Mouse (Mus musculus): Measurements from ENCODE around the gene Abcc1.

The Abcc1 gene

GRCm38 (mm10) chr16:14361362-14362098 lies at the start of gene Abcc1:
Abcc1 (plus strand) TSS chr16:14361558.
- peak; percentile 99 for DNase-seq

DNA sequence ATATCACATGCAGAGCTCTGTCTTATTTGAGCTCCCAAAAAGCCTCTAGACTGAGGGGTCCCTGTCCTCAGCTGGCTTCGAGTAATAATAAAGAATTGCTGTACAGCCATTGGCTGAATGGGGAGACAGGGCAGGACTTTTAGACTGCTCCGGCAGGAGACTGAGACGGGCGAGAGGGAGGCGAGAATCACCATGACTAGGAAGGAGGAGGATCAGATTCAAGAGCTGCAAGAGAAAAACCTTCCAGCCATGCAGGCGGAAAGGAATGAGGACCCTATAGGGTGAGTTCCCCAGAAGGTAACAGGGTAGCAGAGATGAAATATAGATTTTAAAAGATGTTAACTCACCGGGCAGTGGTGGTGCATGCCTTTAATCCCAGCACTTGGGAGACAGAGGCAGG lies 48.4 kb upstream of the Abcc1 start:
- DNase-seq, result peak; percentile 66

GRCm38 (mm10) chr16:14316884-14317876 lies 44.2 kb upstream of the Abcc1 start, which contains the start of gene Fopnl:
Fopnl (minus strand) TSS chr16:14317405.
- DNase-seq, result peak; percentile 100

- peak; percentile 61 for DNase-seq
Measured at GRCm38 (mm10) chr16:14319681-14320080, 41.7 kb upstream of the Abcc1 start.

GRCm38 (mm10) chr16:14320494-14320893 lies 40.9 kb upstream of the Abcc1 start:
- no peak for DNase-seq

DNA sequence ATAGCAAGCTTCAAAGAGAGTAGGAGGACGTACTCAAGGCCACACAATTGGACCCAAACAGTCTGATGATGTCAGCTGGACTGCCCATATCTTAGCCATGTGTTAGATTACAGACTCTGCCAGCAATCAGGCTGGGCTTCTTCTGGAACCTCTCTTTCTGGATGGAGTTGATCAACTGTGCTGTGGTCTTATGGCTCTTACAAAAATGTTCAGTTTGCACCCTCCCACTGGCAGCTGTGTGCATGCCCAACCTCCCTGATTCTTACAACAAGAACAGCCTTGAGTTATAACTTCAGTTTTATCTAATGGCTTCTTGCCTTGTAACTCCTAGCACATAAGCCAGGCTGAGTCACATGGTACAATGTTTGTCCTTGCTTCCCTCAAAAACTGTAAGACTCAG lies 33.2 kb upstream of the Abcc1 start:
- peak; percentile 64 for DNase-seq

GRCm38 (mm10) chr16:14344967-14345366 lies 16.4 kb upstream of the Abcc1 start:
- no peak for DNase-seq

- DNase-seq, result peak; percentile 61
Measured at GRCm38 (mm10) chr16:14351571-14351970, 9.8 kb upstream of the Abcc1 start.

DNA sequence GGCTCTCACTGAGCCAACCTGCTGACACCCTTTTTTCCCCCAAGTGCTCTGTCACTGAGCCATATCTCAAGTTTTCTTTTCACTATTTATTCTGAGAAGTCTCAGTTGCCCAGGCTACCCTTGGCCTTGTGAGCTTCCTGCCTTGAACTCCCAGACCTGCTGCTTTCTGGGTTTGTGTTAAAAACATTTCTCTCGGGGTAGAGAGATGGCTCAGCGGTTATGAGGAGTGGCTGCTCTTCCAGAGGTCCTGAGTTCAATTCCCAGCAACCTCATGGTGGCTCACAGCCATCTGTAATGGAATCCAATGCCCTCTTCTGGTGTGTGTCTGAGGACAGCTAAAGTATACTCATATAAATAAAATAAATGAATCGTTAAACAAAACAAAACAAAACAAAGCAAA lies 9.1 kb upstream of the Abcc1 start:
- peak; percentile 70 for DNase-seq

DNA sequence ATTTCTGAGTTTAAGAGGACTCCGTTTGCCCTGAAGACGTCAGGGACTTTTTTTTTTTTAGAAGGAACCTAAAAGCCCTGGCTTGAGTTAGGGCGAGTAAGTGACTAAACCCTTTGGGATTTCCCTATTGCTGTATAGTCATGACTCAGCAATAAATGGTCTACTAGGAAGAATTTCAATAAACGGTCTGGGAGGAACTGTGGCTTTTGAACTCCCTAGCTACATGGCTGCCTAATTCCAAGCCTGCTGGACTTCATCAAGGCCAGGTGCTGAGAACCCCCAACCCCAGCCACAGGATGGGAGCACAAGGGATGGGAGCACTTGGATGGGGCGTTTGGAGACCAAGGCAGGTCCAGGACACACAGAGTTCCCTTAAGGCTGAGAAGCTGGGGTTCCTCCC lies 8.7 kb upstream of the Abcc1 start:
- DNase-seq, result peak; percentile 85

- peak; percentile 76 for DNase-seq
Measured at GRCm38 (mm10) chr16:14357859-14358258, 3.5 kb upstream of the Abcc1 start.

GRCm38 (mm10) chr16:14358531-14358930 lies 2.8 kb upstream of the Abcc1 start:
- peak; percentile 92 for DNase-seq

GRCm38 (mm10) chr16:14360931-14361330 lies 427 bp upstream of the Abcc1 start:
- no peak for DNase-seq

DNA sequence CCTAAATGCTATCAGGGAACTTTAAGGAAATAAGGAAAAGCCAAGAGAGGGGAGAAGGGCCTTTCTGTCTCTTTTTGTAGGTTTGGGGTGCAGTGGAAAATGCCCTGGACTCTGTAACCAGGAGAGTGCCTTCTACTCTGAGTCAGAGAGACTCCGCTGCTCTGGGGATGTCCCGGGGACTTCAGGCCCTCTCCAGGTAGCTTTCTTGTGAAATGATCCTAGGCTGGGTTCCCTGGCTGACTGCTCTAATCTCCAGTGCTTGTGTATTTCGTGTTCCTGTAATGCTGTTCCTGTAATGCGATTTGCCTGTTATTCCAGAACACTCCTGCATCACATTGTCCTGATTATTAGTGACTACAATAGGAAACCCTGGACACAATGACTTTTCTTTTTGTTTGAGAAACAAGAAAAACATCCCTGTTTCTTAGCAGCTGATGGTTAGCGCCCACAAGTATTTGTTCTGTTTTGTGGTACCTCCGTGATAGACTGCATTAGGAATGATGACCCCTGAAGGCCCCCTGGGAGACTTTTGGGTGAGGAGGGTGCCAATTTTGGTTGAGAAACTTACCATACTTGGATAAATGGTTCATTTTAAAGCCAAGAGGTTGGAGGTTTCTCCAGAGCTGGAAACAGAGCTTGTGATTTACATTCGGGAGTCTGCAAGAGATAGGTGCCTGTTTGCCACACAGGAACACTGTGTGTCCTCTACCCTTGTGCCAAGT lies 902 bp downstream of the Abcc1 start:
- DNase-seq, result peak; percentile 91

DNA sequence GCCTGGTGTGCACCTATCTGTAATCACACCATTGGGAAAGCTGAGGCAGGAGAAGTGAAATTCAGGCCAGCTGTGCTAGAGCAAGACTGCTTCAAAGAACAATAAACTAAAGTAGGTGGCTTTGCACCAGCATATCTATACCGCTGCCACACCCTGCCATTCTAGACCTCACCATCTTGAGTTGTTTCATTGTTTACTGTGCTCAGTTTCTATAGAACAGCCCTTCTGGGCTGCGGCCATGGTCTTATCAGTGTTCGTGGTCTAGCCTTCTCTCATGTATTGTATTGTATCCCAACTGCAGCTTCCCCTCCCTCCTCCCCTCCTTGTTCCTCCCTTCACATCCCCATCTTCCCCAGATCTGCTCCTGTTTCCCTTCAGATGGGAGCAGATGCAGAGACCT lies 2.1 kb downstream of the Abcc1 start:
- DNase-seq, result no peak

GRCm38 (mm10) chr16:14364066-14364465 lies 2.7 kb downstream of the Abcc1 start:
- peak; percentile 94 for DNase-seq

GRCm38 (mm10) chr16:14365457-14365856 lies 4.1 kb downstream of the Abcc1 start:
- DNase-seq, result peak; percentile 95

- DNase-seq, result no peak
Measured at GRCm38 (mm10) chr16:14366017-14366416, 4.7 kb downstream of the Abcc1 start.

- DNase-seq, result peak; percentile 96
Measured at GRCm38 (mm10) chr16:14371367-14371766, 10.0 kb downstream of the Abcc1 start.

DNA sequence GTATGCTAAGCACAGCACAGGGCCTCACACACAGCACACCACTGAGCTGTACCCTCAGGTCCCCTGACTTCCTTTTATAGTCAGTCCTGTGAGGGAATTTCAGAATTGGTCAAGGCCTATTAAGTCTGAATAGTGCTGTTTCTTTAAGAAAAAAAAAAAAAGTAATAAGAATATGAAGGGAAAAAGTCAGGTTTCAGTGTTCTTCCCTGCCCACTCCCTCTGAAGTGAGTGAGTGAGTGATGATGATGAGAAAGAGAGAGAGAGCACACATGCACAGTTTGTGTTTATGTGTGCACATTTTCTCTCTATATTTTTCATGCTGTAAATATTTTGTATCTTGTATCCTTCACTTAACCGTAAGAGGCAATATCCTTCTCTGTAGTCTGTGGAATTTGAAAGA lies 11.0 kb downstream of the Abcc1 start:
- no peak for DNase-seq

DNA sequence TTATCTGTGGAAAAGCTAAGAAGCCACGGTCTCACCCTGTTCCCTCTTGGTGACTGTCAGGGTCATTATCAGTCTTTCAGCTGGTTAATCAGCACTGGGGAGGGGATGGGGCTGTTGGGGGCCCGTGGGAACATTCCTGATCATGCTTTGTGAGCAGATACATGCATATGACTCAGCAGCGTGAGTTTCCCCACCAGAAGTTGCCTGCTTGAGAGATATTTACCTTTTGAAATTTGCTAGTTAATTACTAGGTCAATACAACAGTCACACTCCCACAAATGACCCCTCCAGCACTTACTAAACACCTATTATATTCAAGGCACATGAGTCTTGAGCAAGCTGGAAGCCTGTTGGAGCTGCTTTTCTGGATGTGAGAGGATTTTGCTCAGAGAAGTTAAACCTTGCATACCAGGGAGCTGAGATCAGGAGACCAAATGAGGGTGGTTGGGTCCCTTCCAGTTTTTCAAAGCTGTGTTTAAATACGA lies 11.5 kb downstream of the Abcc1 start:
- no peak for DNase-seq

GRCm38 (mm10) chr16:14375942-14376341 lies 14.6 kb downstream of the Abcc1 start:
- DNase-seq, result no peak

DNA sequence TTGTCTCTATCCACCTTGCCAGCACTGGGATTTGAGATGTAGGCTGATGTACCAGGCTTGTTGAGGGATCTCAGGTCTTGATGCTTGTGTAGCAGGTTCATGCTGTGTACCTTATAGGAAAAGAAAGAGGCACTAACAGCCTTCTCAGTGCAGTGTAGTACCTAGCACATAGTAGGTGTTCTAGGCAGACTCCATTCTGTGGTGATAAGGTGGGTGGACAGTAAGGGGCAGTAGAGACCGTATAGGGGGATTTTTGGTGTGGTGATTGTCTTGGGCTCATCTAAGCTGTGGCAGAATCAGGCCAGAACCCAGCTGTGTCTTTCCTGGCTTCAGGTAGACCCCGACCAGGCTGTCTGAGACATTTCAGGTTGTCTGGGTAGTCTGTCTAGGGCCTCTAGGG lies 15.0 kb downstream of the Abcc1 start:
- DNase-seq, result peak; percentile 89

All from heart, adult 11 months (tissue).